Mouse (Mus musculus) C2C12 (cell line): Measurements from ENCODE around the gene Tnk1. TPM values are rescaled to one million over a fixed set of nuclear protein-coding genes. Genes with fewer than 3 reads are reported as not detected.

ENCODE experiments used
- H3K27me3 ChIP-seq: one replicate; pipeline ENCODE4 v1.6.1; 2011; ENCODE audit not compliant: control insufficient read depth, insufficient read depth, insufficient read length
- H3K36me3 ChIP-seq: one replicate; pipeline ENCODE4 v1.6.1; 2011; ENCODE audit not compliant: control insufficient read depth, insufficient read depth
- H3K4me3 ChIP-seq: one replicate; pipeline ENCODE4 v1.5.1; 2011; ENCODE audit warnings: mild to moderate bottlenecking, control low read depth; ENCODE audit not compliant: poor library complexity, insufficient read depth, severe bottlenecking
- H3K79me2 ChIP-seq: one replicate; pipeline ENCODE4 v1.6.1; 2011; ENCODE audit not compliant: control insufficient read depth, insufficient read depth
- H3K79me3 ChIP-seq: one replicate; pipeline ENCODE4 v1.6.1; 2011; ENCODE audit warnings: low read depth, control low read depth
- H3ac ChIP-seq: one replicate; pipeline ENCODE3; 2011; ENCODE audit warnings: low read depth; ENCODE audit not compliant: control insufficient read depth, insufficient read length
- CEBPB ChIP-seq: IDR thresholded peaks from one replicate; pipeline ENCODE4 v1.6.1; 2011; ENCODE audit warnings: low read depth, mild to moderate bottlenecking, control low read depth, moderate library complexity
- CTCF ChIP-seq: IDR thresholded peaks from one replicate; pipeline ENCODE4 v1.5.1; 2011; ENCODE audit not compliant: control insufficient read depth, insufficient read depth, insufficient read length
- FOSL1 ChIP-seq: IDR thresholded peaks from one replicate; pipeline ENCODE4 v1.8.0; 2011; ENCODE audit warnings: mild to moderate bottlenecking, low read length; ENCODE audit not compliant: poor library complexity, insufficient read depth, severe bottlenecking
- MAX ChIP-seq: IDR thresholded peaks from one replicate; pipeline ENCODE4 v1.6.1; 2011; ENCODE audit warnings: mild to moderate bottlenecking, control low read depth
- MYOD1 ChIP-seq: IDR thresholded peaks from one replicate; pipeline ENCODE4 v1.6.1; 2011; ENCODE audit warnings: low read depth; ENCODE audit not compliant: control insufficient read depth, insufficient read length
- MYOG ChIP-seq: IDR thresholded peaks from one replicate; pipeline ENCODE4 v1.6.1; 2011; ENCODE audit not compliant: control insufficient read depth, insufficient read length; ENCODE audit errors: extremely low read depth
- USF1 ChIP-seq: IDR thresholded peaks from one replicate; pipeline ENCODE4 v1.6.1; 2011; ENCODE audit warnings: low read depth, mild to moderate bottlenecking, control low read depth, moderate library complexity
- polyA plus RNA-seq: library from polyadenylated mRNA; unstranded; fragments of >200 nt; fragmentation: generic; extraction: Trizol; gene quantifications from one replicate; pipeline ENCODE4 v1.2.1, GENCODE M21; 2012; ENCODE audit warnings: missing spikeins

Gene Tnk1
- polyA plus RNA-seq, 1 experiment = not detected

- Histone ChIP-seq H3K79me2 (no peaks in the 10 kb centered on the region), H3K36me3 (peaks cover 22% of the 10 kb centered on the region), H3ac (no peak overlapping the region), H3K27me3 (no peaks in the 10 kb centered on the region), H3K4me3 (no peak overlapping the region), H3K79me3 (no peaks in the 10 kb centered on the region)
- TF ChIP-seq CEBPB (no peak), FOSL1 (no peak), USF1 (no peak), MYOG (no peak)
These were observed 29.7 kb downstream of the Tnk1 start for GRCm38 (mm10) chr11:69828832-69829231.

GRCm38 (mm10) chr11:69823456-69823855, 35.1 kb downstream of the Tnk1 start:
- Histone ChIP-seq H3K79me2 (no peaks in the 10 kb centered on the region), H3ac (no peak overlapping the region), H3K36me3 (peaks cover 10% of the 10 kb centered on the region), H3K79me3 (no peaks in the 10 kb centered on the region), H3K4me3 (no peak overlapping the region), H3K27me3 (no peaks in the 10 kb centered on the region)
- TF ChIP-seq CEBPB (no peak), MYOD1 (no peak), USF1 (no peak), MAX (no peak), CTCF (no peak), MYOG (no peak), FOSL1 (no peak)

GRCm38 (mm10) chr11:69822080-69822479, 36.5 kb downstream of the Tnk1 start, which contains the start of gene Spem1:
Gene Spem1, minus strand, starts transcription at chr11:69822180.
- Histone ChIP-seq H3K4me3 (no peak within 1 kb of the TSS), H3K27me3 (no peaks in the 10 kb centered on the region), H3ac (no peak within 1 kb of the TSS), H3K79me3 (no peaks in the 10 kb centered on the region), H3K36me3 (peaks cover 2% of the 10 kb centered on the region), H3K79me2 (no peaks in the 10 kb centered on the region)
- no peak for TF ChIP-seq USF1
- TF ChIP-seq MYOD1 = no peak
- TF ChIP-seq MYOG = no peak
- no peak for TF ChIP-seq CEBPB
- no peak for TF ChIP-seq FOSL1
- TF ChIP-seq MAX = no peak
- TF ChIP-seq CTCF = no peak

DNA sequence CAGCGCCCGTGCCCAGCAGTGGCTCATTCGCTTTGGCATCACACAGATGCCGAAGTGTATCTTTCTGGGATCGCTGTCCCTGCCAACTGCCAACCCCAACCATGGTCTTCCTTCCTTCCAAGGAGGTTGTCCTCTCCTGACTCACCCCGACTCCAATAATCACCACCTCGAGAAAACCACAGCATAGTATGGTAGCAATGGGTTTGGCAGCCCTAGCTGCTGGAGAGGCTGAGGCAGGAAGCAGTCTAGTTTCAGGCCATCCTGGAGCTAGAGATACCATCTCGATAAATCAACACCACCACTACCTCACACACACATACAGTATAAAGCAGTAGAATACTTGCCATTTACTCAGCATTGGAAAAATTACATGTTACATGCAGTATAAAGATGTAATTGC, 39.7 kb downstream of the Tnk1 start:
- no peaks in the 10 kb centered on the region for H3K79me3 ChIP-seq
- H3K4me3 ChIP-seq = no peak overlapping the region
- no peak for TF ChIP-seq USF1
- TF ChIP-seq MYOD1 = no peak
- TF ChIP-seq MAX = no peak
- no peak for TF ChIP-seq MYOG
- TF ChIP-seq FOSL1 = no peak
- no peak for TF ChIP-seq CEBPB
- no peak for TF ChIP-seq CTCF

DNA sequence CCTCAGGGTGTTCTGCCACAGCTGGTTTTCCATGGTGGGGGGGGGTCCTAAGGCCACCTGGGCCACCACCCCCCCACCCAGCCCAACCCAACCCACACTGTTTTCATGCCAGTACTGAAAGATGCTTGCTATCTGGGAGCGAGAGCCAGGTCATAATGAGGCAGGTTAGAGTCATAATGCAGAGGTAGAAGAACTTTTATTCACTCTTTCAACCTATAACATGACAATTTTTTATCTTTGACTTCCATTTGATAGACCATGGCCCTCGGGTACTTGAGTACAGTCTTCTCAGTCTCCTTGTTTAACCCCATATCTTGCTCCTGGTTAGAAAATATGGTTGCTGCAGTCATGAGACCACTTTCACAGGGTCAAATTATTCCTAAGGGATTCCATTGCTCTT, 40.2 kb downstream of the Tnk1 start, which contains the start of gene Spem2:
TSS of gene Spem2 (minus strand) at position 101 of the 400 bp plus-strand sequence.
- H3K4me3 ChIP-seq = no peak within 1 kb of the TSS
- H3K36me3 ChIP-seq = no peaks in the 10 kb centered on the region
- H3K27me3 ChIP-seq = no peaks in the 10 kb centered on the region
- no peaks in the 10 kb centered on the region for H3K79me2 ChIP-seq
- H3K79me3 ChIP-seq = no peaks in the 10 kb centered on the region
- TF ChIP-seq MYOD1 = no peak
- TF ChIP-seq USF1 = no peak
- H3ac ChIP-seq = no peak within 1 kb of the TSS

More for the DNA sequence above, 39.7 kb downstream of the Tnk1 start:
- H3K27me3 ChIP-seq = no peaks in the 10 kb centered on the region
- H3K36me3 ChIP-seq = no peaks in the 10 kb centered on the region
- H3ac ChIP-seq = no peak overlapping the region
- H3K79me2 ChIP-seq = no peaks in the 10 kb centered on the region

DNA sequence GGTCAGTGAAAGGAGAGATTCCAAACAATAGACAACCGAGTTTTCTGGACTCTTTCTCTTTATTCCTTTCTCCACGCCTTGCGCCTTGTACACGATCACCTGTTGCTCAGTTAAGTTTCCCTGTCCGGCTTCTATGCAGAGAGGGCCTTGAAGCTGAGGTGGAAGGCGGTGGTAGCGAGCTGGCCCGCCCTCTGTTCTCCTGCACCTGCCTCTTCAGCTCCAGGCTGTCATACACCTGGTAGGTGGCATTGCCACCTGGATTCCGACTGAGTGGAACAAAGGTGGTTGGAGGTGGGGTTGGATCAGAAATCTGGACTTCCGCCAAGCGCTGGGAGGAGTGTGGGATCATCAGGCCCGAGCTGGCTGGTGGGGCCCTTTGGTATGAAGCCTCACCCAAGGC, 42.0 kb downstream of the Tnk1 start:
- Histone ChIP-seq H3ac (no peak overlapping the region), H3K79me3 (no peaks in the 10 kb centered on the region)

More for the DNA sequence above, 42.0 kb downstream of the Tnk1 start:
- Histone ChIP-seq H3K4me3 (no peak overlapping the region), H3K36me3 (no peaks in the 10 kb centered on the region), H3K79me2 (no peaks in the 10 kb centered on the region), H3K27me3 (peaks cover 4% of the 10 kb centered on the region)
- TF ChIP-seq FOSL1 (no peak), CTCF (no peak), MYOG (no peak), USF1 (no peak), MYOD1 (no peak), CEBPB (no peak), MAX (no peak)
